14 mouse cellular contexts compared by ENCODE assay signal in the genomic region with DNA sequence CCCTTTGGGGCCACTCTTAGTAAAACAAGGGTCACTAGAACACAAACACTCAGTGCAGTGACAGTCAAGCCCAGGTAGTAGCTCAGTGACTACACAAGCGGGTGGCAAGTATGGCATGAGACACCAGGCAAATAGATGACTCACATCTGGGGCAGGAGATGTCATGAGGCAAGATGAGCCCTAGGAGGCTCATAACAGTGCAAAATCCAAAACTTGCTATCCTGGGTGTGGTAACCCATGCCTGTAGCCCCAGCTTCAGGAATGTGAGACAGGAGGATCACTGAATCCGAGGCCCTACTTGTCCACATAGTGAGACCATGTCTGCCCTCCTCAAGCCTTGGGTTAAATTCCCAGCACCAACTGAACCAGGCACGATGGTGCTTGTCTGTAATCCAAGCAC. TPM values are rescaled to one million over a fixed set of nuclear protein-coding genes. Genes with fewer than 3 reads are reported as not detected.
DNase-seq lines count a peak whose midpoint lies in the region; ATAC-seq and TF ChIP-seq lines count a peak whose summit lies in the region.
"Had no signal": no experiment of that assay in that cellular context is flagged by ENCODE, and none has a peak within 500 bp of the region (broad histone marks: within the 10 kb centered on the region; RNA-seq: fewer than 3 reads in every experiment).

No protein-coding gene starts in this region.

- peak; percentile 6; the same call in 1 of the 2 replicates for TF ChIP-seq CTCF in intestine, postnatal 0 days (IDR thresholded peaks at IDR 0.05; ENCODE audit: low read depth)

- H3K36me3 ChIP-seq in intestine, postnatal 0 days (ENCODE audit: control insufficient read depth, insufficient read depth), result no peaks in the 10 kb centered on the region
- no peaks in the 10 kb centered on the region for H3K36me3 ChIP-seq in intestine, embryonic 16.5 days (ENCODE audit: control insufficient read depth, insufficient read depth, low read length)
- H3K36me3 ChIP-seq: embryonic facial prominence, embryonic 12.5 days; hindbrain, embryonic 12.5 days; intestine, embryonic 15.5 days had no signal

- no peaks in the 10 kb centered on the region for H3K9me3 ChIP-seq in intestine, postnatal 0 days (ENCODE audit: control insufficient read depth)
- H3K9me3 ChIP-seq in intestine, embryonic 16.5 days (ENCODE audit: control insufficient read depth, low read length), result no peaks in the 10 kb centered on the region
- H3K9me3 ChIP-seq: embryonic facial prominence, embryonic 12.5 days; hindbrain, embryonic 12.5 days; intestine, embryonic 15.5 days had no signal

- H3K27me3 ChIP-seq in intestine, postnatal 0 days (replicated peaks; ENCODE audit: control insufficient read depth, insufficient read depth, low read length), result 0 out of 2 replicates have a peak, but pooled peaks cover 16% of the 10 kb centered on the region
- no peaks in the 10 kb centered on the region for H3K27me3 ChIP-seq in intestine, embryonic 16.5 days (replicated peaks; ENCODE audit: control insufficient read depth, insufficient read depth, low read length)

- 0 out of 2 replicates have a peak, but pooled peaks cover 2% of the 10 kb centered on the region for H3K4me1 ChIP-seq in intestine, postnatal 0 days (replicated peaks; ENCODE audit: control insufficient read depth, insufficient read depth, low read length)
- H3K4me1 ChIP-seq in intestine, embryonic 16.5 days (ENCODE audit: control insufficient read depth, insufficient read depth, low read length), result peaks cover 9% of the 10 kb centered on the region; the same call in 1 of the 2 replicates

- no peak overlapping the region for H3K4me2 ChIP-seq in intestine, postnatal 0 days (replicated peaks; ENCODE audit: low read depth)
- no peak overlapping the region for H3K4me2 ChIP-seq in intestine, embryonic 16.5 days (ENCODE audit: low read depth, low read length)
- H3K4me2 ChIP-seq: embryonic facial prominence, embryonic 12.5 days; intestine, embryonic 15.5 days had no signal

- H3K27ac ChIP-seq in intestine, postnatal 0 days (ENCODE audit: low read depth, low read length), result no peak overlapping the region
- no peak overlapping the region for H3K27ac ChIP-seq in intestine, embryonic 16.5 days (ENCODE audit: low read length)
- H3K27ac ChIP-seq: embryonic facial prominence, embryonic 12.5 days; gastrocnemius, adult 2 months; hindbrain, embryonic 12.5 days; intestine, embryonic 15.5 days had no signal

- WGBS in intestine, postnatal 0 days, result 75% methylated on average over 3 of the region's 3 CpGs
- 90% methylated on average over 3 of the region's 3 CpGs for WGBS in intestine, embryonic 16.5 days

- no peak for ATAC-seq in intestine, postnatal 0 days
- no peak for ATAC-seq in intestine, embryonic 16.5 days

- H3K9ac ChIP-seq in intestine, postnatal 0 days (ENCODE audit: low read depth, low read length), result no peak overlapping the region
- H3K9ac ChIP-seq in intestine, embryonic 16.5 days (ENCODE audit: low read depth, low read length), result no peak overlapping the region
- H3K9ac ChIP-seq: embryonic facial prominence, embryonic 12.5 days; hindbrain, embryonic 12.5 days; intestine, embryonic 15.5 days had no signal

- DNase-seq in cerebellum, adult 8-10 months, result peak; percentile 15
- DNase-seq in cerebellum, postnatal 25 days, result no peak
- DNase-seq in testis, postnatal 10 days (ENCODE audit: low spot score), result peak; percentile 31
- no peak for DNase-seq in testis, postnatal 14 days (ENCODE audit: low spot score)
- peak; percentile 34 for DNase-seq in naive thymus-derived CD4-positive, alpha-beta T cell, adult 2 months (ENCODE audit: low read depth)
- DNase-seq in frontal cortex, postnatal 36 days (ENCODE audit: low spot score in 2 of 2), result no peak
- DNase-seq: gastrocnemius, postnatal 25 days had no signal

- H3K4me3 ChIP-seq in intestine, postnatal 0 days (ENCODE audit: low read depth, low read length), result no peak overlapping the region
- no peak overlapping the region for H3K4me3 ChIP-seq in intestine, embryonic 16.5 days (ENCODE audit: low read length)
- H3K4me3 ChIP-seq: gastrocnemius, adult 2 months; hindbrain, embryonic 12.5 days; intestine, embryonic 15.5 days had no signal

RNA-seq across cellular contexts. Expression of a gene that starts 8.7 kb away (rescaled TPM):
- 0.97 and 0.98 TPM in 2 replicates for polyA plus RNA-seq in intestine, postnatal 0 days (2015; fragmentation: Nextera tagmentation; extraction: Ambion mirVana)
- polyA plus RNA-seq in intestine, embryonic 16.5 days (2015; fragmentation: Nextera tagmentation; extraction: Ambion mirVana), result 0.87 and 0.99 TPM in 2 replicates
- polyA plus RNA-seq: hindbrain, embryonic 12.5 days had no signal

RNA-seq across cellular contexts. Expression of a gene that starts 12.0 kb away (rescaled TPM):
- 51.8 and 60.0 TPM in 2 replicates for polyA plus RNA-seq in intestine, postnatal 0 days (2015; fragmentation: Nextera tagmentation; extraction: Ambion mirVana)
- 72.3 and 73.0 TPM in 2 replicates for polyA plus RNA-seq in intestine, embryonic 16.5 days (2015; fragmentation: Nextera tagmentation; extraction: Ambion mirVana)

RNA-seq across cellular contexts. Expression of a gene that starts 15.1 kb away (rescaled TPM):
- 15.2 and 16.7 TPM in 2 replicates for polyA plus RNA-seq in intestine, postnatal 0 days (2015; fragmentation: Nextera tagmentation; extraction: Ambion mirVana)
- 13.4 and 15.3 TPM in 2 replicates for polyA plus RNA-seq in intestine, embryonic 16.5 days (2015; fragmentation: Nextera tagmentation; extraction: Ambion mirVana)

RNA-seq across cellular contexts. Expression of a gene that starts 18.4 kb away (rescaled TPM):
- 5.1 and 6.4 TPM in 2 replicates for polyA plus RNA-seq in intestine, postnatal 0 days (2015; fragmentation: Nextera tagmentation; extraction: Ambion mirVana)
- polyA plus RNA-seq in intestine, embryonic 16.5 days (2015; fragmentation: Nextera tagmentation; extraction: Ambion mirVana), result 3.0 and 3.6 TPM in 2 replicates

RNA-seq across cellular contexts. Expression of a gene that starts 42.3 kb away (rescaled TPM):
- polyA plus RNA-seq in intestine, postnatal 0 days (2015; fragmentation: Nextera tagmentation; extraction: Ambion mirVana), result 0.25 and 0.90 TPM in 2 replicates
- 0.62 and 0.95 TPM in 2 replicates for polyA plus RNA-seq in intestine, embryonic 16.5 days (2015; fragmentation: Nextera tagmentation; extraction: Ambion mirVana)
- polyA plus RNA-seq: heart, embryonic 14.5 days had no signal

Comparison
In these comparisons a context has a peak if more than half of its experiments do, and no peak if none do; other contexts are left out.
1. DNase-seq: peak in cerebellum, adult 8-10 months (single experiment), testis, postnatal 10 days (single experiment) and naive thymus-derived CD4-positive, alpha-beta T cell, adult 2 months (single experiment); none in cerebellum, postnatal 25 days (0 of 2), testis, postnatal 14 days (single experiment) and frontal cortex, postnatal 36 days (0 of 2).